Mouse (Mus musculus): Measurements from ENCODE around the gene Slc4a5.
A peak's percentile ranks its signal among the peaks of the same experiment; 100 is the strongest.

DNA sequence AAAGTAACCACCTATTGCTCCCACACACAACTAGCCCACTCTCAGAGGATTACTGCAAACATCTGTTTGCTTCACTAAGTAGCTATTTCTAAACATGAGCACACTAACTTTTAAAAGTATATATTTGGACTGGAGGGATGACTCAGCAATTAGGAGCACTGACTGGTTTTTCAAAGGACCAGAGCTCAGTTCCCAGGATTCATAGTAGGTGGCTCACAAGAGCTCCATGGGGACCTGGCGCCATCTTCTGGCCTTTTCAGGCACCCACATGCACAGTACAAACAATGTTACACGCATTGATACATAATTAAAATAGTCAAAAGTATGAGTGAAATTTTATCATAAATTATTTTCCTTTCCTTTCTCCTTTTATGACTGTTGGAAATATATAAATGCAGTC, 59.3 kb downstream of the Slc4a5 start:
- peak; percentile 82 for TF ChIP-seq CTCF (conservative IDR thresholded peaks at IDR 0.05; ENCODE audit: low read length)
- no peak for TF ChIP-seq POU5F1 (IDR thresholded peaks at IDR 0.05; ENCODE audit: borderline replicate concordance, low read length)

Measured in E14TG2a.4 (cell line).